Mouse (Mus musculus): Measurements from ENCODE around the gene Qk. TPM values are rescaled to one million over a fixed set of nuclear protein-coding genes. Genes with fewer than 3 reads are reported as not detected.

Qk gene
- polyA plus RNA-seq (2015; fragmentation: Nextera tagmentation; extraction: Ambion mirVana) = 17.8 and 22.0 TPM in 2 replicates

DNA sequence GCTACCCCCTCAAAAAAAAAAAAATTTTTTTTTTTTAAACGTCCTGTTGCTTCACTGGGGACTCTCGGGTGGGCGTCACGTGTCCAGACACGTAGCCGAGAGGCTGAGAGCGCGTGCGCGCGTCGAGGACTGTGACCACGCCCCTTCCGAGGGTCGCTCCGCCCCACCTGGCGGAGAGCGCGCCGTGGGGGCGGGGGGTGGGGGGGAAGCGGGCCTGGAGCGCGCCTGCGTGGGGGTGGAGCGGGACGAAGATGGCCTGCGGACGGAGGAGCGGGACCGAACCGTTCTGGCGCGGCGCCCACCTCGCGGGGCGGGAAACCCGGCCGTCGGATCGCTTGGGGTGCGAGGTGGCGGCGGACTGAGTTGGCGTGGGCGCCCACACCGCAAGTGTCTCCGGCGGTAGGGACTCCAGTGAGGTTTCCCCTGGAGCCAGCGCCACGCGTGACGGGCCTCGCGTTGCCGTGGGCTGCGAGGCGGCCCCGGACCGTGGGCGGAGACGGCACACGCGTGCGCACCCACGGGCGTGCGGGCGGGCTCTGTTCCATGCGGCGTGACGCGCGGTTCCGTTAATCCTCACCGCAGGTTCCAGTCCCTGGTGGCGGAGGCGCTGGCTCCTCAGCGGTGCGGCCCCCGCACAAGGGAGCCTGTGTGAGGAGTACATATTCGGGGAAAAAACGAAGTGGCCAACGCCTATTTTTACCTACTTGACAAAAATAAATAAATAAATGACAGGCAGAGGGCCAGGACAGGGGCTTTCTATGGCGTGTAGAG is at the start of gene Qk:
TSS of gene Qk (minus strand) at position 170 of the 771 bp plus-strand sequence.

